Mouse (Mus musculus) C2C12 (cell line): ENCODE measurements around the gene Exo5.

Experiments
- CEBPB ChIP-seq: IDR thresholded peaks from one replicate; pipeline ENCODE4 v1.6.1; 2011; ENCODE audit warnings: low read depth, mild to moderate bottlenecking, control low read depth, moderate library complexity
- CTCF ChIP-seq: IDR thresholded peaks from one replicate; pipeline ENCODE4 v1.5.1; 2011; ENCODE audit not compliant: control insufficient read depth, insufficient read depth, insufficient read length
- MAX ChIP-seq: IDR thresholded peaks from one replicate; pipeline ENCODE4 v1.6.1; 2011; ENCODE audit warnings: mild to moderate bottlenecking, control low read depth
- MYOD1 ChIP-seq: IDR thresholded peaks from one replicate; pipeline ENCODE4 v1.6.1; 2011; ENCODE audit warnings: low read depth; ENCODE audit not compliant: control insufficient read depth, insufficient read length
- MYOG ChIP-seq: IDR thresholded peaks from one replicate; pipeline ENCODE4 v1.6.1; 2011; ENCODE audit not compliant: control insufficient read depth, insufficient read length; ENCODE audit errors: extremely low read depth
- USF1 ChIP-seq: IDR thresholded peaks from one replicate; pipeline ENCODE4 v1.6.1; 2011; ENCODE audit warnings: low read depth, mild to moderate bottlenecking, control low read depth, moderate library complexity

DNA sequence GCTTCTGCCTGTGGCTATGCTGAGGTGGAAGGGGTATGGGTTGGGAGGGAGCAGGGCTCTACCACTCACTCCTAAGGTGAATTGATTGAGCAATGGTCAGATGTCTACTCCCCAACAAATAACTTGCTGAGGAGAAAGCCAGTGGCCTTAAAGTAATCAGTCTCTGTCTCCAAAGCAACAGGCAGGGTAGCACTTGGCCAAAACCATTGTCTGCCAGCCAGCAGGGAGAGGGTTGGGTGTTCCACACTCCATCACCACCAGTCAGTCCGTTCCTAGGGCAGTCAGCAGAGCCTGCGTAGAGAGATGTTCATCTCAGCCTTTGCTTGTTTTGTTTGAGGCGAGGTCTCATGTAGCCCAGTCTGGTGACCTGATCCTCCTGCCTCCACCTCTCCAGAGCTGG is 48.9 kb downstream of the Exo5 start:
- no peak for TF ChIP-seq CTCF
- TF ChIP-seq MYOD1, result no peak
- TF ChIP-seq MAX, result no peak
- TF ChIP-seq MYOG, result no peak
- no peak for TF ChIP-seq USF1
- no peak for TF ChIP-seq CEBPB
